Mouse (Mus musculus) G1E-ER4 (cell line): ENCODE data around the gene Ptprz1. TPM values are rescaled to one million over a fixed set of nuclear protein-coding genes. Genes with fewer than 3 reads are reported as not detected.

ENCODE experiments used
- GATA1 ChIP-seq: IDR thresholded peaks from one replicate; pipeline ENCODE4 v1.8.0; 2012; ENCODE audit warnings: low read length, inconsistent platforms
- polyA plus RNA-seq: library from polyadenylated mRNA; stranded (reverse); fragments of >175 nt; gene quantifications from 2 replicates; pipeline ENCODE4 v1.2.3, GENCODE M21; 2012

Gene Ptprz1
- polyA plus RNA-seq, 1 experiment: not detected

DNA sequence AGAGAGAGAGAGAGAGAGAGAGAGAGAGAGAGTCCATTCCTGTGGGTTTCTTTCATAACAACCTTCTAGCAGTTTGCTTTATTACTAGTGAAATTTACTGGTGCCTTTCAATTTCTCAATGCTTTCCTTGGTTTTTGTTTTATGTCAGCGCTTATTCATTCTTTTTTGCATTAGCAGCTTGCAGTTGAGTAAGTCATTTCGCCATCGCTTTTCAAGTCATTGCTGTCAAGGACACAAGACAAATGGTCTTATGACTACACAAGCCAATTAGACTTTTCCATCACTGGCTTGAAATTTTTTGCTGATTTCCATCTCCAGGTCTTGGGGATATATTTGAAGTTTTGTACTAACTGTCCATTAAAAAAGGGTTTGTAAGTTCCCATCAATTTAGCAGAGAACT lies 68.9 kb downstream of the Ptprz1 start:
- TF ChIP-seq GATA1: no peak

DNA sequence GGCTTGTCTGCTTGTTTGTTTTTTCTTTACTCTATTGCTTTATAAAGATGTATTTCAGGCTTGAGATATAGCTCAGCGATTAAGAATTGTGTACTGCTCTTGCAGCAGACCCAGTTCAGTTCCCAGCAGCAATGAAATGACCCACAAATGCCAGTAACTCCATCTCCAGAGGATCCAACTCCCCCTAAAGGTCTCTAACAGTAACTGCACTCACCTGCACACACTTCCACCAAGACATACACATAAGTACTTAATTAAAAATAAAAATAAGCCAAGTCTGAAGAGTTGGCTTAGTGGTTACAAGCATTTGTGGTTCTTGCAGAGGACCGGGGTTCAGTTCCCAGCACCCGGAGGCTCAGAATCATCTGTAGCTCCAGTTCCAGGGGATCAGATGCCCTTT lies 88.1 kb downstream of the Ptprz1 start:
- TF ChIP-seq GATA1: no peak

- TF ChIP-seq GATA1: no peak
These were observed 92.8 kb downstream of the Ptprz1 start for GRCm38 (mm10) chr6:22968073-22968472.

GRCm38 (mm10) chr6:22983769-22984519 lies 108.6 kb downstream of the Ptprz1 start:
- TF ChIP-seq GATA1: no peak

DNA sequence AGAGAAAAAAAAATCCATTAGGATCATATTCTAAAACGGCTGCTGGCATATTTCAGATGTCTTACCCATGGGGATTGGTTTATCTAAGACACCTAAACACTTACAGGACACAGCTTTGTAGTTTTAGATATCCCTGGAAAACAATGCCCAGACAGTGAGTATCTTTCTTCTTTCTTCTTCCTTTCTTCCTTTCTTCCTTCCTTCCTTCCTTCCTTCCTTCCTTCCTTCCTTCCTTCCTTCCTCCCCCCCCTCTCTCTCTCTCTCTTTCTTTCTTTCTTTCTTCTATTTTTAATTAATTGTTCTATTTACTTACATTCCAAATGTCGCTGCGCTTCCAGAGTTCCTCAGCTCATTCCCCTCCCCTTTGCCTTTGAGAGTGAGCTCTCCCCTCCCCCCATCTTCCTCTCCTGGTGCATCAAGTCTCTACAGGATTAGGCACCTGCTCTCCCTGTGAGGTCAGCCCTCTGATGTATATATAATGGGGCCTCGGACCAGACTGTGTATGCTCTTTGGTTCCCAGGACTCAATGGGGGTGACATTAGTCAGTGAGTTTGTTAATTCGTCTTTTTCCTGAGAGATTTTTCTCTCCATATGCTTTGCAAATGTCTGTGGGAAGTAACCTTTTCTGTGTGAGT lies 109.3 kb downstream of the Ptprz1 start:
- no peak for TF ChIP-seq GATA1

DNA sequence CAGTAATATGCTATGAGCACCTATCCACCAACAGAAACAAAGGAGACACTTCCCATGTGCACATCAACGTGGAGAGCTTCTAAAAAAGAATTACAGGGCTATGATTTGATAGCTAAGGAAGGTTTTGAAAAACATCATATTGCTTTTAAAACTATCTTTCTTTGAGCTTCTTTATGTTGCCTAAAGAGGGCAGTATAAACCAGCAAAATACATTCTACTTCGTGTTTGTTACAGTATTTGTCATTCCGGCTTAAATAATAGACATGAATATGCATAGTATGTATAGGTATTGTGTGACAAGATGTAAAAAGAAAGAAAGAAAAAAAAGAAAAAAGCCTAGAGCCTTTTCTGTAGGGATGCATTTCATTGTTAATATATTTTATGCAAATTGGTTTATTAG lies 127.8 kb downstream of the Ptprz1 start:
- no peak for TF ChIP-seq GATA1

- TF ChIP-seq GATA1: no peak
These were observed 139.8 kb downstream of the Ptprz1 start for GRCm38 (mm10) chr6:23014988-23015613.

- no peak for TF ChIP-seq GATA1
These were observed 152.9 kb downstream of the Ptprz1 start for GRCm38 (mm10) chr6:23028251-23028650.

GRCm38 (mm10) chr6:23048836-23049235 lies 173.5 kb downstream of the Ptprz1 start:
- TF ChIP-seq GATA1: no peak

DNA sequence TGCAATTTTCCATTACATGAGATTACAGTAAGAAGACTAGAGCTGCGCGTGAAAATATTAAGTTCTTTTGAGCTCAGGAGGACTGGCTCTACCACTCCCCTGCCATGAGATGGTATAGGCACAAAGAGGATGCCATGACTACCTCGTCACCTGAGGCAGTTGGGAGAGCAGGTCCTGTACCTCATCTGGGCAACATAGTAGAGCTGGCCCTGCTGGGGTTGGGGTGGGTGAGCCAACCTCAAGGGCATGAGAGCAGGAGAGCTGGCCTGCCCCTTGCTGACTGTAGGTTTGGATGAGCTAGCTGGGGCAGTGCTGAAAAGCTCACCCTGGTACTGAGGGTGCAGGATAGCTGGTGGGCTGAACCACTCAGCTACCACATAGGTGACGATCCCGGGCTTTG lies 180.4 kb downstream of the Ptprz1 start:
- TF ChIP-seq GATA1: no peak

GRCm38 (mm10) chr6:23076060-23076459 lies 200.8 kb downstream of the Ptprz1 start:
- no peak for TF ChIP-seq GATA1

- no peak for TF ChIP-seq GATA1
These were observed 203.0 kb downstream of the Ptprz1 start for GRCm38 (mm10) chr6:23078273-23078672.

DNA sequence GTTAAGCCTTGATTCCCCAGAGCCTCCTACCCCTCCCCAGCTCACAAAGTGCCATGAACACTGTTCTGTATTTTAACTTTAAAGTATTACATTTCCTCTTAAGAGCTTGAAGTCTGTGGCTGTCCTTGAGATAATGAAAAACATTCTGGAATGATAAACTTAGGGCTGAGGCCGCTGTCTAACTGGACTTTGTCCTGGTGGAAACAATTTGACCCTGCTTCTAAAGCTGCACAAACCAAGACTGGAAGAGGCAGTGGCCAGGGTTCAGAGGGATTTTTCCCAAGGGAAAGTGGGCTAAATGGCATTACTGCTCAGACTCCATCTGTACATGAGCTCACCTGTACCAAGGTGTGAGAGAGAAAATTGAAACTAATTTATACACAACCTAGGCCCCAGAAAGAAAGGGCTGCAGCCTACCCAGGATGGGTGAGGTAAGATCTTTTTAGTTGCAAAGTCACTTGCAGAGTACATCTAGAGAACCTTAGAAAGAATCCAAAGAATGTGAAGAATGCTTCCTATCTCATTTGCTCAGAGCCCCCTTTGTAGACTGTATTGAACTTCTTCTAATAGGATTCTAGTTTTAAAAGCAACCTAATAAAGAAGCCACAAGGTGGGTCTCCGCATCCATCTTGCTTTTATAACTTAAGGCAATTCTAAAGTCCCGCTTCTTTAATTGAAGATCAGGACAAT lies 204.8 kb downstream of the Ptprz1 start:
- TF ChIP-seq GATA1: no peak

DNA sequence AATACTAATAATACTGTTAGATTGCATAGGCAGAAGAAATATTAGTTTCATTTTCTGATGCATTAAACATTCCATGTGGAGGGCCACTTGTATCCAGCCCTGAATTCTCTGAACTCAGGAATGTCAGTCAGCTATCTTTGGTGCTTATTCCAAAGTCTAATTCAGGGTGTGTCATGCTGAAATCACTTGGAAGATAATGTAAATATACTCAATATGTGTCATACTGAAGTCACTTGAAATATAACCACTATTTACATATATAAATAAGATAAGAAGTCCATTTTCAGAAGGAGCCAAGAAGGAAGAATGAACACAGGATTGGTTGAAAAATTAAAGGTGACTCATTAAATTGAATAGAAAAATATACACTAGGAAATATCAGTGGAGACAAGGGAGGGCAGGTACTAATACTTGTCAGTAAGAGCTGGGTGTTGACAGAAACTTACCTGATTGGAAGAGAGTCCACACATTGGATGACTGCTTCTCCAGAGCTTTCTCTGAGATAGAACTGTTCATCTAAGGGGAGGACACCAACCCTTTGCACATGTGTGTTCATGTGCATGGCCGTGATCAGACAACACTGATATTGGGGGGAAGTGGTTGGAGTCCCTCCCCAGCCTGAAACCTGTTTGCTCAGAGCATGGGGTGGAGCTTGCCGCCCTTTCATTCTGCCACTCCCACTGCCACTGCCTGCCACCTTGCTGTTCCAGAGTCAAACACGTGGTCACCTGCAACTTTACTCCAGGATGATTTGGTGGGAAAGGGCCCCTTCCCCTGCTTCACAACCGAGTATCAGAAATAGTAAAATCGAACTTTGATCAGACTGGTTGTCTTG lies 209.5 kb downstream of the Ptprz1 start:
- TF ChIP-seq GATA1: no peak
